Mouse (Mus musculus) left cerebral cortex, adult 9 months (tissue): ENCODE measurements around the gene Alkbh1.

ENCODE experiments used
- DNase-seq, 2 experiments: peaks; one replicate each; pipeline ENCODE4 v3.0.0; 2022; ENCODE audit warnings: low spot score in 2 of 2

Gene Alkbh1

GRCm38 (mm10) chr12:87419974-87420485 lies 23.8 kb downstream of the Alkbh1 start:
- no peak for DNase-seq

- peak in 1 of 2 experiments; percentile 14 for DNase-seq
These were observed 24.9 kb downstream of the Alkbh1 start for GRCm38 (mm10) chr12:87418921-87419320.

- peak in 1 of 2 experiments; percentile 43 for DNase-seq
These were observed 27.1 kb downstream of the Alkbh1 start for GRCm38 (mm10) chr12:87416690-87417089.

GRCm38 (mm10) chr12:87415358-87415757 lies 28.5 kb downstream of the Alkbh1 start:
- no peak for DNase-seq

GRCm38 (mm10) chr12:87413179-87413790 lies 30.5 kb downstream of the Alkbh1 start:
- DNase-seq: peak in 1 of 2 experiments; percentile 74

GRCm38 (mm10) chr12:87410999-87411398 lies 32.8 kb downstream of the Alkbh1 start:
- no peak for DNase-seq

GRCm38 (mm10) chr12:87409123-87409522 lies 34.7 kb downstream of the Alkbh1 start:
- DNase-seq: no peak

GRCm38 (mm10) chr12:87407869-87408605 lies 35.8 kb downstream of the Alkbh1 start:
- no peak for DNase-seq

- DNase-seq: no peak
These were observed 38.1 kb downstream of the Alkbh1 start for GRCm38 (mm10) chr12:87405721-87406120.

GRCm38 (mm10) chr12:87405165-87405564 lies 38.7 kb downstream of the Alkbh1 start:
- no peak for DNase-seq

- no peak for DNase-seq
These were observed 41.9 kb downstream of the Alkbh1 start for GRCm38 (mm10) chr12:87401883-87402282.

GRCm38 (mm10) chr12:87399119-87399819 lies 44.5 kb downstream of the Alkbh1 start:
- DNase-seq: no peak

- no peak for DNase-seq
These were observed 45.9 kb downstream of the Alkbh1 start for GRCm38 (mm10) chr12:87397811-87398417.

- no peak for DNase-seq
These were observed 46.7 kb downstream of the Alkbh1 start for GRCm38 (mm10) chr12:87397126-87397525.

- DNase-seq: no peak
These were observed 49.5 kb downstream of the Alkbh1 start for GRCm38 (mm10) chr12:87394316-87394715.

GRCm38 (mm10) chr12:87393447-87394145 lies 50.2 kb downstream of the Alkbh1 start:
- no peak for DNase-seq

GRCm38 (mm10) chr12:87391355-87391754 lies 52.5 kb downstream of the Alkbh1 start:
- DNase-seq: no peak

GRCm38 (mm10) chr12:87389231-87389630 lies 54.6 kb downstream of the Alkbh1 start:
- DNase-seq: no peak

- peak; percentile 100 for DNase-seq
These were observed 55.6 kb downstream of the Alkbh1 start, which contains the start of gene Sptlc2 for GRCm38 (mm10) chr12:87388122-87388774. Gene Sptlc2 (minus strand): TSS chr12:87388355.
